Mouse (Mus musculus) intestine, postnatal 0 days (tissue): ENCODE measurements around the gene Rsph10b. TPM values are rescaled to one million over a fixed set of nuclear protein-coding genes. Genes with fewer than 3 reads are reported as not detected.
A peak's percentile ranks its signal among the peaks of the same experiment; 100 is the strongest.

Experiments
- ATAC-seq: fragments of 200-750 bp; cut with Nextera tagmentation; 2 replicates; pipeline ENCODE4 v1.8.0; 2017; ENCODE audit warnings: mild to moderate bottlenecking, moderate TSS enrichment, moderate library complexity
- H3K27ac ChIP-seq: fragments of 300-500 bp; sonication (generic); 2 replicates; pipeline ENCODE4 v1.5.1; 2014; ENCODE audit warnings: mild to moderate bottlenecking, low read depth, low read length, moderate library complexity
- H3K27me3 ChIP-seq: fragments of 300-500 bp; sonication (generic); replicated peaks from 2 replicates; pipeline ENCODE4 v1.6.1; 2014; ENCODE audit warnings: low read length, mixed read lengths; ENCODE audit not compliant: control insufficient read depth, insufficient read depth
- H3K36me3 ChIP-seq: fragments of 300-500 bp; sonication (generic); 2 replicates; pipeline ENCODE4 v1.6.1; 2014; ENCODE audit warnings: mild to moderate bottlenecking, moderate library complexity; ENCODE audit not compliant: control insufficient read depth, insufficient read depth
- H3K4me1 ChIP-seq: fragments of 300-500 bp; sonication (generic); replicated peaks from 2 replicates; pipeline ENCODE4 v1.6.1; 2014; ENCODE audit warnings: antibody characterized with exemption, low read length, mixed read lengths; ENCODE audit not compliant: control insufficient read depth, insufficient read depth
- H3K4me2 ChIP-seq: fragments of 300-500 bp; sonication (generic); replicated peaks from 2 replicates; pipeline ENCODE4 v1.6.1; 2014; ENCODE audit warnings: low read depth, mild to moderate bottlenecking, moderate library complexity
- H3K4me3 ChIP-seq: fragments of 300-500 bp; sonication (generic); 2 replicates; pipeline ENCODE4 v1.5.1; 2014; ENCODE audit warnings: low read depth, low read length
- H3K9ac ChIP-seq: fragments of 300-500 bp; sonication (generic); 2 replicates; pipeline ENCODE4 v1.6.1; 2014; ENCODE audit warnings: mild to moderate bottlenecking, low read depth, low read length
- H3K9me3 ChIP-seq: fragments of 300-500 bp; sonication (generic); 2 replicates; pipeline ENCODE4 v1.6.1; 2016; ENCODE audit warnings: mixed run types; ENCODE audit not compliant: control insufficient read depth
- CTCF ChIP-seq: sonication (generic); IDR thresholded peaks from 2 replicates; pipeline ENCODE4 v1.5.1; 2016; ENCODE audit warnings: low read depth, mild to moderate bottlenecking, control low read depth, antibody characterized with exemption, moderate library complexity
- WGBS: fragments of 180-500 bp; shearing (Covaris S2); extraction: QIAGEN DNeasy Blood & Tissue Kit; methylation state at CpG from one replicate; pipeline ENCODE4 v1.1.7; 2014; 5-methylcytosine and 5-hydroxymethylcytosine counted together
- polyA plus RNA-seq: library from polyadenylated mRNA; unstranded; fragments of >200 nt; fragmentation: Nextera tagmentation; extraction: Ambion mirVana; gene quantifications from 2 replicates; pipeline ENCODE4 v1.2.1, GENCODE M21; 2015

Gene Rsph10b
- polyA plus RNA-seq, 1 experiment from 2014 or later: 1.5 TPM

- H3K9me3 ChIP-seq: no peaks in the 10 kb centered on the region
- ATAC-seq: peak; percentile 93
- H3K4me3 ChIP-seq: no peak overlapping the region
- H3K9ac ChIP-seq: no peak overlapping the region
- no peak for TF ChIP-seq CTCF
- peak overlapping the region; percentile 30 for H3K27ac ChIP-seq
- no peaks in the 10 kb centered on the region for H3K27me3 ChIP-seq
- H3K4me1 ChIP-seq: no peaks in the 10 kb centered on the region
- H3K4me2 ChIP-seq: no peak overlapping the region
- peaks cover 19% of the 10 kb centered on the region; the same call in 1 of the 2 replicates for H3K36me3 ChIP-seq
- WGBS: 52% methylated on average over 6 of the region's 6 CpGs
Measured at GRCm38 (mm10) chr5:143931863-143932580, 813 bp upstream of the Rsph10b start.

- H3K4me2 ChIP-seq: no peak overlapping the region
- no peak overlapping the region for H3K27ac ChIP-seq
- H3K36me3 ChIP-seq: peaks cover 19% of the 10 kb centered on the region; the same call in 1 of the 2 replicates
- H3K9ac ChIP-seq: no peak overlapping the region
- H3K9me3 ChIP-seq: no peaks in the 10 kb centered on the region
- 88% methylated on average over 11 of the region's 11 CpGs for WGBS
- no peak overlapping the region for H3K4me3 ChIP-seq
- no peak for TF ChIP-seq CTCF
- H3K27me3 ChIP-seq: no peaks in the 10 kb centered on the region
- H3K4me1 ChIP-seq: no peaks in the 10 kb centered on the region
- no peak for ATAC-seq
Measured at GRCm38 (mm10) chr5:143933414-143933813, 579 bp downstream of the Rsph10b start.

GRCm38 (mm10) chr5:143933875-143934274, 1.0 kb downstream of the Rsph10b start:
- peaks cover 19% of the 10 kb centered on the region; the same call in 1 of the 2 replicates for H3K36me3 ChIP-seq
- peak; percentile 46 for TF ChIP-seq CTCF
- H3K9ac ChIP-seq: no peak overlapping the region
- no peak overlapping the region for H3K4me3 ChIP-seq
- no peaks in the 10 kb centered on the region for H3K4me1 ChIP-seq
- H3K4me2 ChIP-seq: no peak overlapping the region
- no peaks in the 10 kb centered on the region for H3K27me3 ChIP-seq
- 83% methylated on average over 1 of the region's 1 CpGs for WGBS
- H3K9me3 ChIP-seq: no peaks in the 10 kb centered on the region
- no peak for ATAC-seq
- no peak overlapping the region for H3K27ac ChIP-seq

GRCm38 (mm10) chr5:143936156-143936555, 3.3 kb downstream of the Rsph10b start:
- Histone ChIP-seq H3K4me3 (no peak overlapping the region), H3K9me3 (no peaks in the 10 kb centered on the region), H3K27me3 (no peaks in the 10 kb centered on the region), H3K4me1 (no peaks in the 10 kb centered on the region), H3K4me2 (no peak overlapping the region), H3K27ac (no peak overlapping the region), H3K36me3 (0 out of 2 replicates have a peak, but pooled peaks cover under 1% of the 10 kb centered on the region), H3K9ac (no peak overlapping the region)
- ATAC-seq: no peak
- WGBS: 89% methylated on average over 9 of the region's 9 CpGs
- no peak for TF ChIP-seq CTCF

GRCm38 (mm10) chr5:143941588-143941987, 8.8 kb downstream of the Rsph10b start:
- Histone ChIP-seq H3K36me3 (no peaks in the 10 kb centered on the region), H3K27me3 (no peaks in the 10 kb centered on the region), H3K4me1 (no peaks in the 10 kb centered on the region), H3K9ac (no peak overlapping the region), H3K27ac (no peak overlapping the region), H3K4me3 (no peak overlapping the region), H3K9me3 (no peaks in the 10 kb centered on the region), H3K4me2 (peak overlapping the region; percentile 30; the same call in 1 of the 2 replicates)
- 17% methylated on average over 10 of the region's 10 CpGs for WGBS
- ATAC-seq: no peak
- no peak for TF ChIP-seq CTCF

GRCm38 (mm10) chr5:143943231-143944125, 10.6 kb downstream of the Rsph10b start:
- H3K4me3 ChIP-seq: no peak overlapping the region
- no peak overlapping the region for H3K4me2 ChIP-seq
- H3K27me3 ChIP-seq: no peaks in the 10 kb centered on the region
- no peak overlapping the region for H3K27ac ChIP-seq
- no peak for TF ChIP-seq CTCF
- H3K4me1 ChIP-seq: no peaks in the 10 kb centered on the region
- ATAC-seq: no peak
- H3K9me3 ChIP-seq: no peaks in the 10 kb centered on the region
- H3K36me3 ChIP-seq: no peaks in the 10 kb centered on the region
- H3K9ac ChIP-seq: no peak overlapping the region
- 77% methylated on average over 14 of the region's 14 CpGs for WGBS
